Mouse (Mus musculus): ENCODE data around the gene Gm6592.
"Not testable (repeated sequence)": the region's sequence is repeated elsewhere in the genome, so short reads cannot be mapped to it uniquely, and the experiment has no call there.

Gene Gm6592

DNA sequence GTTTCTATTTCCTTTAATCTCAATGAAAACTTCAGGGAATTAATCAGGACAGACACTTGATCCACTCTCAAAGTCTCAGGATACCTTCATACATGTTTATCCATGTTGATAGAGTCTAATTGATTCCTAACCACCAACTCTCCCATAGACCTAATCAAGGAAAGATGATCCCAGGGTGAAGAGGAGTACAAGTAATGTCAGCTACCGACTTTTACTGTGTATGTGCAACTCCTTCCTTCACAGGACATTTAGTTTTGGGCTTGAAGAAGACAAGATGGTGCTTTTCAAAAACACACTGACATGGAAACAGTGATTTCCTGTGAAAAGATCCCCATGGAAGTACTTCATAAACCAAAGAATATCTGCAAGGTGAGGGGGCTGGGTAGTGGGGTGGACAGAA lies at the start of gene Gm6592:
Gene Gm6592 (plus strand): TSS at position 301 of the 400 bp plus-strand sequence.
- no peak for DNase-seq (ENCODE audit: low read depth, low spot score)

GRCm38 (mm10) chrX:8803391-8803790 lies 40.4 kb upstream of the Gm6592 start, which contains the start of gene Ssxb5:
Ssxb5 (plus strand) TSS chrX:8803691.
- DNase-seq (ENCODE audit: low read depth, low spot score) = not testable (repeated sequence)

DNA sequence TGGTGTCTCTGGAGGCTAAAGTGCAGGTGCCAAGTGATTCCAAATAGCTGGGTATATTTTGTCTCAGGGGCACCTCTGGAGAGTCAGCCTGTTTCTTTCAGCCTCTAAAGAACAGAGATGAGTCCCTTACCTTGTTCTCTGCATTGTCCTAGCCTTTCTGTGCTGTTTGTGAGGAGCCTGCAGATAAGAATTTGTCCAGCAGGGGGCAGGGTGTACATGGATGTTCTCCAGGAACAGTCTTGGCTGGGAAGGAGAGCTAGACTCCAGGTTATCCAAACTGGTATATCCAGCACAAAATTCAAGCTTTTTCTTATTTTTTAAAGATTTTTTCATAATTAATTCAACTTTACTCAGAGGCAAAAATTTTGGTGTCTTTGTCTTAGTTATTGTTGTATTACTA lies 11.8 kb upstream of the Gm6592 start:
- peak; percentile 1 for DNase-seq (ENCODE audit: low read depth, low spot score)

DNA sequence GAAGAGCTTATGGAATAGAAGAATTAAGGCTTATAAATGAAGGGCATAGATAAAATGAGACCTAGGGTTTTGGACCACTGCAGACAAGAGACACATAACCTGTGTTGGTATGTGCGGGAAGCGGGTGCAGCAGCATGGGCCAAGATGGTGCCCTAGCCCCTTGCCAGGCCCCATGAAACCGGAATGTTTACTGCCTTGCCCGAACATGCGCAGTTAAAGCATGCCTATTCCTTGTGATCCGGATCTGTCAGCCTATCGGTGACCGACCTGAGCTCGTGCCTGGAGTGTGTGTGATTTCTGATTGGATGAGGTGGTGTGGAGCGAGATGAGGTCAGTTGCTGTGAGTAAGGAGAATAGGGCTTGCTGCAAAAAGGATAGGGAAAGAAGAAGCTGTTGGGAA lies 8.7 kb downstream of the Gm6592 start:
- no peak for DNase-seq (ENCODE audit: low read depth, low spot score)

- DNase-seq (ENCODE audit: low read depth, low spot score) = peak; percentile 61
Observed at GRCm38 (mm10) chrX:8864331-8864730, 20.5 kb downstream of the Gm6592 start.

- DNase-seq (ENCODE audit: low read depth, low spot score) = not testable (repeated sequence)
Observed at GRCm38 (mm10) chrX:8873953-8874352, 30.2 kb downstream of the Gm6592 start, which contains the start of gene Gm5751. Gm5751 (plus strand) TSS chrX:8874253.

DNA sequence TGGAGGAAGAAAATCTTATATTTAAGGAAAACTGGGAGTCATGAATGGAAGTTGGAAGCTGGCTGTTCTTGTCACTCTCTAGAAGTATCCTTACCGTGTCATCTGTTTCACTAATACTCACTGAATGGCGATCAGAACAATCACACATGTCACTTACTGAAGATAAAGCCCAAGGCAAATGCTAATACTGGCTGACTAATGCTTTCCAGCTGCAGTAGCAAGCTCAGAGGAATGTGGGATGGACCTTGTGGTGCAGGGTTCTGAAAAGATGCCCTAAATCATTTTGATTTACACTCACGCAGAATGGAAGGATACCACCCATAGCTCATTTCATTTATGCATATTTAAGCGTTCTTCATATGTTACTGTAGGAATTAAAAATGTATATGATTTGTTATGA lies 40.5 kb downstream of the Gm6592 start:
- DNase-seq (ENCODE audit: low read depth, low spot score) = no peak

- DNase-seq (ENCODE audit: low read depth, low spot score) = no peak
Observed at GRCm38 (mm10) chrX:8891975-8892342, 48.2 kb downstream of the Gm6592 start.

- no peak for DNase-seq (ENCODE audit: low read depth, low spot score)
Observed at GRCm38 (mm10) chrX:8892343-8893155, 48.8 kb downstream of the Gm6592 start, which contains the start of gene B630019K06Rik. B630019K06Rik (plus strand) TSS chrX:8892382.

DNA sequence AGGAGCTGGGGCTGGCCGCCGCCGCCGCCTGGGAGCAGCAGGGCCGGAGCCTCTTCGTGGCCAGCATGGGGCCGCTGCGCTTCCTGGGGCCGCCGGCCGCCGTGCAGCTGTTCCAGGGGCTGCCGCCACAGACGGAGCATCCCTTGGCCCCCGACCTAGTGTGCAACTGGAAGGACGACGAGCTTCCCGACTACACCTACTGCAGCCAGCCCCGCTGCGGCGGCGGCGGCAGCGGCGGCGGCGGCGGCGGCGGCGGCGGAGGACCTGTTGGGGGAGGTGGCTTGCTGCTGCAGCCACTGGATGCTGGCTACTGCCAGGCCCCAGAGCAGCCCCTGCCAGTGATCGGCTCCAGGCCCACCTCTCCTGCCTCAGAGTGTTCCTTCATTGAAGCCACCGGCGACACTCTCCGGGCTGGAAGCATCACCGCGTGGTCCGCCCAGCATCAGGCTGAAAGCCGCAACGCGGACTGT lies 49.4 kb downstream of the Gm6592 start:
- no peak for DNase-seq (ENCODE audit: low read depth, low spot score)

All from telencephalon, adult 2 months (tissue).